Mouse (Mus musculus) hindbrain, embryonic 11.5 days (tissue): Measurements from ENCODE around the gene Inpp4b. TPM values are rescaled to one million over a fixed set of nuclear protein-coding genes. Genes with fewer than 3 reads are reported as not detected.

ENCODE experiments used
- ATAC-seq: fragments of 200-750 bp; cut with Nextera tagmentation; 2 replicates; pipeline ENCODE4 v1.8.0; 2017; ENCODE audit warnings: mild to moderate bottlenecking, moderate TSS enrichment, moderate library complexity; ENCODE audit not compliant: low FRiP score
- DNase-seq: peaks from one replicate; pipeline ENCODE4 v3.0.0-alpha.2; 2015; ENCODE audit warnings: low spot score
- H3K27ac ChIP-seq: fragments of 300-500 bp; sonication (generic); 2 replicates; pipeline ENCODE4 v1.5.1; 2014; ENCODE audit warnings: mild to moderate bottlenecking, low read depth, low read length
- H3K27me3 ChIP-seq: fragments of 300-500 bp; sonication (generic); 2 replicates; pipeline ENCODE4 v1.6.1; 2014; ENCODE audit warnings: mild to moderate bottlenecking, low read length, moderate library complexity, mixed read lengths; ENCODE audit not compliant: control insufficient read depth, insufficient read depth
- H3K36me3 ChIP-seq: fragments of 300-500 bp; sonication (generic); 2 replicates; pipeline ENCODE4 v1.6.1; 2014; ENCODE audit warnings: mild to moderate bottlenecking, low read length, moderate library complexity, mixed read lengths; ENCODE audit not compliant: control insufficient read depth, insufficient read depth
- H3K4me1 ChIP-seq: fragments of 300-500 bp; sonication (generic); replicated peaks from 2 replicates; pipeline ENCODE4 v1.6.1; 2014; ENCODE audit warnings: low read length, mixed read lengths; ENCODE audit not compliant: control insufficient read depth, insufficient read depth
- H3K4me2 ChIP-seq: fragments of 300-500 bp; sonication (generic); replicated peaks from 2 replicates; pipeline ENCODE4 v1.6.1; 2014; ENCODE audit warnings: mild to moderate bottlenecking, low read depth, low read length
- H3K4me3 ChIP-seq: fragments of 300-500 bp; sonication (generic); 2 replicates; pipeline ENCODE4 v1.5.1; 2014; ENCODE audit warnings: low read depth, low read length
- H3K9ac ChIP-seq: fragments of 300-500 bp; sonication (generic); 2 replicates; pipeline ENCODE4 v1.6.1; 2014; ENCODE audit warnings: low read depth, low read length
- H3K9me3 ChIP-seq: fragments of 300-500 bp; sonication (generic); 2 replicates; pipeline ENCODE4 v1.6.1; 2016; ENCODE audit warnings: low read length; ENCODE audit not compliant: control insufficient read depth
- WGBS: fragments of 180-500 bp; shearing (Covaris S2); extraction: QIAGEN DNeasy Blood & Tissue Kit; methylation state at CpG from one replicate; pipeline ENCODE4 v1.1.7; 2014; 5-methylcytosine and 5-hydroxymethylcytosine counted together
- polyA plus RNA-seq: library from polyadenylated mRNA; unstranded; fragments of >200 nt; fragmentation: Nextera tagmentation; extraction: Ambion mirVana; gene quantifications from 2 replicates; pipeline ENCODE4 v1.2.1, GENCODE M21; 2014

Gene Inpp4b
- polyA plus RNA-seq, 1 experiment from 2014 or later: 7.0 TPM

DNA sequence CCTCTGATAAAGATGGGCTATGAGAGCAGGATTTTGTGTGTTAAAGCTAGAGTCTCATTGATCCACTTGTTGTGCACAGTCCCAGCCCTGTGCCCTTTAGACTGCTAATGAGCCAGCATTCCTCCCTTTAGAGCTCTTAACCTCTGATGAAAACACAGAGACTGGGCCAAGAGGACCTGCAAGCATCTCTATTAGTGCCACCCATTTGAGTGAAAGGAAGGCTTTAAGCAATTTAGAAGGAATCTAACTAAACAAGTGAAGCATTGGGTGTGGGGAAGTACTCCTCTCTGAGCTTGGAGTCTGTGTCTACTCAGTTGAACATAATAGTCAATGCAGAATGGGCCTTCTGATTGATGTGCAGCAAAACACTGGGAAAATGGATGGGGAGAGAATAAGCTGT is 762.2 kb downstream of the Inpp4b start:
- no peak overlapping the region for H3K9ac ChIP-seq
- no peaks in the 10 kb centered on the region for H3K36me3 ChIP-seq
- no peak for ATAC-seq
- DNase-seq: no peak
- H3K4me1 ChIP-seq: no peaks in the 10 kb centered on the region
- H3K9me3 ChIP-seq: no peaks in the 10 kb centered on the region
- H3K27ac ChIP-seq: no peak overlapping the region
- H3K4me3 ChIP-seq: no peak overlapping the region
- H3K27me3 ChIP-seq: no peaks in the 10 kb centered on the region
- H3K4me2 ChIP-seq: no peak overlapping the region

DNA sequence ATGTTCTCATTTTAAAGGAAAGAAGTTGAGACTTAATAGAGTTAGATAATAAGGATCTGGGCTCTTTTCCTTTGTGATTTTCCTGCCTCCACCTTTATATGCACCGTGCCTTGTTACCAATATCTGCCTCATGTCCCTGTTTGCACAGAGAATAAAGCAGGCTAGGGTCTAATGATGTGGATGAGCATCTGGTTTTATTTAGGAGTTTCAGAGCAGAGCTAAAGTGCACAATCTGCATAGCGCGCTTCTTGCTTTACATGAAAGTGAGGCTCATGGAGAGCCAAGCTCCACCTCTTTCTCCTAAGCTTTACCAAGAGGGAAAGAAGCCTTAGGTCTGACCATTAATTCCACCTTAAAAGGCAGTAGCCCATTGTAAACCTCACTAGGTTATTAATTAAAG is 763.8 kb downstream of the Inpp4b start:
- H3K27ac ChIP-seq: no peak overlapping the region
- H3K4me3 ChIP-seq: no peak overlapping the region
- ATAC-seq (no peak), DNase-seq (no peak)
- no peaks in the 10 kb centered on the region for H3K4me1 ChIP-seq
- 78% methylated on average over 3 of the region's 3 CpGs for WGBS
- no peak overlapping the region for H3K4me2 ChIP-seq
- H3K27me3 ChIP-seq: no peaks in the 10 kb centered on the region
- H3K9me3 ChIP-seq: no peaks in the 10 kb centered on the region
- no peaks in the 10 kb centered on the region for H3K36me3 ChIP-seq
- H3K9ac ChIP-seq: no peak overlapping the region

DNA sequence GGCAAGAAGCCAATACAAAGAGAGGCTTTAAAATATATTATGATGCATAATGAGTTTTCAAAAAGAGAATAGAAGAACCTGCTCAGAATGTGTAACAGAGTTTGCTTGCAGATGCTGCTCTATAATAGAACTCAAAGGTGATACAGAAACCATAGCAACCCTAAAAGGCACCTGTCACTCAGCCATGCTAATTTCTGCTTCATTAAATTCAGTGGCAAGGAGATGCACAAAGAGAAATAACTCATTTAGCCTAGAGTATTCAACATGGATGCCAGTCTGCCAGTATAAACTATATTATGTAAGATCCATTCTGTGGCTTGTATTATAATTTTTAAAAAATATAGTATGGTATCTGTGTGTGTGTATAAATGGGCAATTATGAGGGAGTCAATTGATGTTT is 807.9 kb downstream of the Inpp4b start:
- H3K36me3 ChIP-seq: no peaks in the 10 kb centered on the region
- H3K4me2 ChIP-seq: no peak overlapping the region
- H3K4me3 ChIP-seq: no peak overlapping the region
- no peaks in the 10 kb centered on the region for H3K27me3 ChIP-seq
- no peak overlapping the region for H3K9ac ChIP-seq
- DNase-seq (no peak), ATAC-seq (no peak)
- H3K4me1 ChIP-seq: no peaks in the 10 kb centered on the region
- no peaks in the 10 kb centered on the region for H3K9me3 ChIP-seq
- no peak overlapping the region for H3K27ac ChIP-seq

DNA sequence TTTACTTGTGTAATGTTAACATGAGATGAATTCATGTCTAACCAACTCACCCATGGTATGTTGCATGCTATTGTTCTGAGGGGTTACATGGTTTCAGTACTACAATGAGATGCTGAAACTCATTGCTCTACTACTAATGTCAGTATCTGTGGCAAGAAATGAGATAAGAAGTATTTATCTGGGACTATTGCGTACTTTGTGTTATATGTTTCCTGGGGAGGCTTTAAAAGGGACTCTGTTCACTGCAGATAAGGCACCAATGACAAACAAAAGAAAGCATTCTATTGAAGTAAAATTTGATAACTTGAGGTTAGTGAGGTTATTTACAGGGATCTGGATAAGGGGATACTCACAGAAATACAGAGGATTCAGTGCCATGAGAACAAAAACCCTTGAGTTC is 815.6 kb downstream of the Inpp4b start:
- ATAC-seq: no peak
- DNase-seq: no peak
- 93% methylated on average over 1 of the region's 1 CpGs for WGBS

More for the DNA sequence above, 815.6 kb downstream of the Inpp4b start:
- Histone ChIP-seq H3K4me2 (no peak overlapping the region), H3K36me3 (no peaks in the 10 kb centered on the region), H3K4me3 (no peak overlapping the region), H3K9me3 (no peaks in the 10 kb centered on the region), H3K27me3 (no peaks in the 10 kb centered on the region), H3K4me1 (no peaks in the 10 kb centered on the region), H3K27ac (no peak overlapping the region), H3K9ac (no peak overlapping the region)
